Mouse (Mus musculus): Measurements from ENCODE around the gene Ppp2r5c. TPM values are rescaled to one million over a fixed set of nuclear protein-coding genes. Genes with fewer than 3 reads are reported as not detected.
A peak's percentile ranks its signal among the peaks of the same experiment; 100 is the strongest.

Ppp2r5c gene
- polyA plus RNA-seq, 1 experiment from 2014 or later: 138 TPM

GRCm38 (mm10) chr12:110492436-110492835 lies 45.5 kb downstream of the Ppp2r5c start:
- 91% methylated on average over 5 of the region's 5 CpGs for WGBS
- peaks cover 9% of the 10 kb centered on the region for H3K36me3 ChIP-seq (ENCODE audit: control insufficient read depth, insufficient read depth, low read length)
- no peak overlapping the region for H3K27ac ChIP-seq (replicated peaks in 1 of 2; ENCODE audit: control insufficient read depth in 1 of 2, insufficient read depth in 1 of 2, low read depth in 2 of 2, low read length in 2 of 2)
- H3K27me3 ChIP-seq (ENCODE audit: control insufficient read depth, insufficient read depth, low read length): no peaks in the 10 kb centered on the region
- H3K9ac ChIP-seq (ENCODE audit: low read length): no peak overlapping the region
- no peak for ATAC-seq (ENCODE audit: insufficient number of reproducible peaks, insufficient read depth, low FRiP score, low read depth)
- H3K4me2 ChIP-seq (ENCODE audit: low read length): no peak overlapping the region
- H3K9me3 ChIP-seq (ENCODE audit: control insufficient read depth, low read length): no peaks in the 10 kb centered on the region
- no peak overlapping the region for H3K4me3 ChIP-seq (ENCODE audit: control insufficient read depth in 1 of 2, insufficient read depth in 1 of 2, low read depth in 1 of 2, low read length in 2 of 2)
- peaks cover 33 to 41% of the 10 kb centered on the region in 2 experiments for H3K4me1 ChIP-seq (ENCODE audit: control insufficient read depth in 2 of 2, insufficient read depth in 2 of 2, low read length in 2 of 2)

GRCm38 (mm10) chr12:110493597-110494369 lies 46.9 kb downstream of the Ppp2r5c start:
- no peaks in the 10 kb centered on the region for H3K27me3 ChIP-seq (ENCODE audit: control insufficient read depth, insufficient read depth, low read length)
- H3K4me3 ChIP-seq (ENCODE audit: control insufficient read depth in 1 of 2, insufficient read depth in 1 of 2, low read depth in 1 of 2, low read length in 2 of 2): no peak overlapping the region
- peaks cover 35 to 41% of the 10 kb centered on the region in 2 experiments for H3K4me1 ChIP-seq (ENCODE audit: control insufficient read depth in 2 of 2, insufficient read depth in 2 of 2, low read length in 2 of 2)
- ATAC-seq (ENCODE audit: insufficient number of reproducible peaks, insufficient read depth, low FRiP score, low read depth): no peak
- no peak overlapping the region for H3K27ac ChIP-seq (replicated peaks in 1 of 2; ENCODE audit: control insufficient read depth in 1 of 2, insufficient read depth in 1 of 2, low read depth in 2 of 2, low read length in 2 of 2)
- H3K9ac ChIP-seq (ENCODE audit: low read length): no peak overlapping the region
- 90% methylated on average over 13 of the region's 13 CpGs for WGBS
- H3K4me2 ChIP-seq (ENCODE audit: low read length): no peak overlapping the region
- peaks cover 9% of the 10 kb centered on the region for H3K36me3 ChIP-seq (ENCODE audit: control insufficient read depth, insufficient read depth, low read length)
- no peaks in the 10 kb centered on the region for H3K9me3 ChIP-seq (ENCODE audit: control insufficient read depth, low read length)

- Histone ChIP-seq H3K4me3 (ENCODE audit: control insufficient read depth in 1 of 2, insufficient read depth in 1 of 2, low read depth in 1 of 2, low read length in 2 of 2) (no peak overlapping the region), H3K36me3 (ENCODE audit: control insufficient read depth, insufficient read depth, low read length) (peaks cover 9% of the 10 kb centered on the region; the same call in 1 of the 2 replicates), H3K27me3 (ENCODE audit: control insufficient read depth, insufficient read depth, low read length) (no peaks in the 10 kb centered on the region), H3K4me2 (ENCODE audit: low read length) (no peak overlapping the region), H3K9ac (ENCODE audit: low read length) (no peak overlapping the region), H3K9me3 (ENCODE audit: control insufficient read depth, low read length) (no peaks in the 10 kb centered on the region), H3K4me1 (ENCODE audit: control insufficient read depth in 2 of 2, insufficient read depth in 2 of 2, low read length in 2 of 2) (peaks cover 38 to 46% of the 10 kb centered on the region in 2 experiments), H3K27ac (replicated peaks in 1 of 2; ENCODE audit: control insufficient read depth in 1 of 2, insufficient read depth in 1 of 2, low read depth in 2 of 2, low read length in 2 of 2) (0 out of 4 replicates have a peak overlapping the region, but pooled peaks of 1 of the 2 experiments have one; percentile 24)
- WGBS: 49% methylated on average over 2 of the region's 2 CpGs
- ATAC-seq (ENCODE audit: insufficient number of reproducible peaks, insufficient read depth, low FRiP score, low read depth): no peak
These were observed 47.9 kb downstream of the Ppp2r5c start for GRCm38 (mm10) chr12:110494846-110495245.

- peaks cover 40 to 51% of the 10 kb centered on the region in 2 experiments for H3K4me1 ChIP-seq (ENCODE audit: control insufficient read depth in 2 of 2, insufficient read depth in 2 of 2, low read length in 2 of 2)
- H3K9ac ChIP-seq (ENCODE audit: low read length): no peak overlapping the region
- H3K36me3 ChIP-seq (ENCODE audit: control insufficient read depth, insufficient read depth, low read length): peaks cover 8% of the 10 kb centered on the region; the same call in 1 of the 2 replicates
- no peak overlapping the region for H3K4me2 ChIP-seq (ENCODE audit: low read length)
- 94% methylated on average over 8 of the region's 8 CpGs for WGBS
- no peak for ATAC-seq (ENCODE audit: insufficient number of reproducible peaks, insufficient read depth, low FRiP score, low read depth)
- no peaks in the 10 kb centered on the region for H3K27me3 ChIP-seq (ENCODE audit: control insufficient read depth, insufficient read depth, low read length)
- no peak overlapping the region for H3K4me3 ChIP-seq (ENCODE audit: control insufficient read depth in 1 of 2, insufficient read depth in 1 of 2, low read depth in 1 of 2, low read length in 2 of 2)
- H3K27ac ChIP-seq (replicated peaks in 1 of 2; ENCODE audit: control insufficient read depth in 1 of 2, insufficient read depth in 1 of 2, low read depth in 2 of 2, low read length in 2 of 2): 0 out of 4 replicates have a peak overlapping the region, but pooled peaks of 1 of the 2 experiments have one; percentile 24
- H3K9me3 ChIP-seq (ENCODE audit: control insufficient read depth, low read length): no peaks in the 10 kb centered on the region
These were observed 48.3 kb downstream of the Ppp2r5c start for GRCm38 (mm10) chr12:110495260-110495659.

DNA sequence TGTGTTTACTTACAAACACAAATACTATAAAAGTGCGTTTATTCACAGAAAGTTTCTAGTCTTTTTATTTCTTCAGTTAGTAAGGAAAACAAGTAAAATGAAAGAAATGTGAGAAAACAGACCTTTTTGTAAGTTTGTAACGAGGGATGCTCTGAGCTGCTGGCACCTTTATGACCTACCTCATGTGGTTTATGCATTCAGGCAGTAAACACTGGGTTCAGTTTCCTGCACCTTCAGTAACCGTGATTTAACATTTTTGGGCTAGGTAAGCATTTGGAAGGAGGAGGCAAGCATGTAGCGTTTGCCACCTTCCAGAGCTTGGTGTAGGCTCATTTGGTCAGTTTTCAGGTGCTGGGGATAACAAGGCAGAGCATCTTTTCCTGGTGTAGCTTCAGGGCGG lies 49.1 kb downstream of the Ppp2r5c start:
- WGBS: 50% methylated on average over 5 of the region's 5 CpGs
- no peak for ATAC-seq (ENCODE audit: insufficient number of reproducible peaks, insufficient read depth, low FRiP score, low read depth)
- Histone ChIP-seq H3K9ac (ENCODE audit: low read length) (no peak overlapping the region), H3K27me3 (ENCODE audit: control insufficient read depth, insufficient read depth, low read length) (no peaks in the 10 kb centered on the region), H3K4me2 (ENCODE audit: low read length) (peak overlapping the region; percentile 3; the same call in 1 of the 2 replicates), H3K36me3 (ENCODE audit: control insufficient read depth, insufficient read depth, low read length) (0 out of 2 replicates have a peak, but pooled peaks cover 4% of the 10 kb centered on the region), H3K27ac (replicated peaks in 1 of 2; ENCODE audit: control insufficient read depth in 1 of 2, insufficient read depth in 1 of 2, low read depth in 2 of 2, low read length in 2 of 2) (peak overlapping the region; percentile 56 to 65), H3K9me3 (ENCODE audit: control insufficient read depth, low read length) (no peaks in the 10 kb centered on the region), H3K4me3 (ENCODE audit: control insufficient read depth in 1 of 2, insufficient read depth in 1 of 2, low read depth in 1 of 2, low read length in 2 of 2) (no peak overlapping the region), H3K4me1 (ENCODE audit: control insufficient read depth in 2 of 2, insufficient read depth in 2 of 2, low read length in 2 of 2) (peaks cover 40 to 53% of the 10 kb centered on the region in 2 experiments)

DNA sequence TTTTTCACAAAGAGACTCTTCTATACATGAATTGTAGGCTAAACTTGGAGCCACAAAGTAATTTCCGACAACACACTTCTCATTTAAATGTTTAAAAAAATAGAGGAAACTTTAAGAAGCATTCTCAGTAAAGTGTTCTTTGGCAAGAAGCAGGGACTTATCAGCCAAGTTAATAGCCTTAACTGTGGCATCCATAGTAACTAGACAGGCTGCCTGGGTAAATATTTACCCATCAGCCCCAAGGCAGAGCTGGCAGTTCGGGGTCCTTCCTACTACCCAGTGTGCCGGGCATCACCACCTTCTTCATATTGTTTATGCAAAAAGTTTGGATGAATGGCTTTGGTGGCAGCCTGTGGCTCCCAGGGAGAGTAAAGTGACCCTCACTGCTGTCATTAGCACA lies 50.1 kb downstream of the Ppp2r5c start:
- H3K36me3 ChIP-seq (ENCODE audit: control insufficient read depth, insufficient read depth, low read length): 0 out of 2 replicates have a peak, but pooled peaks cover 4% of the 10 kb centered on the region
- peaks cover 45 to 61% of the 10 kb centered on the region in 2 experiments for H3K4me1 ChIP-seq (ENCODE audit: control insufficient read depth in 2 of 2, insufficient read depth in 2 of 2, low read length in 2 of 2)
- no peak overlapping the region for H3K4me3 ChIP-seq (ENCODE audit: control insufficient read depth in 1 of 2, insufficient read depth in 1 of 2, low read depth in 1 of 2, low read length in 2 of 2)
- no peak for ATAC-seq (ENCODE audit: insufficient number of reproducible peaks, insufficient read depth, low FRiP score, low read depth)
- H3K9me3 ChIP-seq (ENCODE audit: control insufficient read depth, low read length): no peaks in the 10 kb centered on the region
- peak overlapping the region; percentile 34; the same call in 1 of the 2 replicates for H3K9ac ChIP-seq (ENCODE audit: low read length)
- peak overlapping the region; percentile 29 to 76 for H3K27ac ChIP-seq (replicated peaks in 1 of 2; ENCODE audit: control insufficient read depth in 1 of 2, insufficient read depth in 1 of 2, low read depth in 2 of 2, low read length in 2 of 2)
- H3K27me3 ChIP-seq (ENCODE audit: control insufficient read depth, insufficient read depth, low read length): no peaks in the 10 kb centered on the region
- WGBS: 33% methylated on average over 3 of the region's 3 CpGs
- 0 out of 2 replicates have a peak overlapping the region, but pooled peaks have one; percentile 5 for H3K4me2 ChIP-seq (ENCODE audit: low read length)

DNA sequence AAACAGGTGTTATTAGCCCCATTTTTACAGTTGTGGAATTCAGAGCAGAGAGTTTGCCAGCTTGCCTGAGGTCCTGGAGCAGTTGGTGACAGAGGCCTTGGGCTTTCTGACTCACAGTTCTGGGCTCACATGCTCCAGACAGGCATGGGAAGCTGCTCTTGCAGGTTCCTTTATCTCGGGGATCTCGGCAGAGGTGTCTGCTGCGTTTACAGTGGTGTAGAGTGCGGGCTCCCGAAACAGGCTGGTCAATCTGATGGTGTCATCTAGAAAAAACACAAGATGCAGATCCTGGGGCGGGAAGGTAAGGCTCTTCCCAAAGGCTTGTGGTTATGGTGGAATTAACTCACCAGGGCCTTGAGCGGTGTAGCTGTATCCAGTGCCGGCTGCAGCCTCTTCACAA lies 50.6 kb downstream of the Ppp2r5c start:
- Histone ChIP-seq H3K4me1 (ENCODE audit: control insufficient read depth in 2 of 2, insufficient read depth in 2 of 2, low read length in 2 of 2) (peaks cover 49 to 66% of the 10 kb centered on the region in 2 experiments), H3K27me3 (ENCODE audit: control insufficient read depth, insufficient read depth, low read length) (no peaks in the 10 kb centered on the region), H3K36me3 (ENCODE audit: control insufficient read depth, insufficient read depth, low read length) (0 out of 2 replicates have a peak, but pooled peaks cover 4% of the 10 kb centered on the region), H3K9me3 (ENCODE audit: control insufficient read depth, low read length) (no peaks in the 10 kb centered on the region), H3K4me3 (ENCODE audit: control insufficient read depth in 1 of 2, insufficient read depth in 1 of 2, low read depth in 1 of 2, low read length in 2 of 2) (no peak overlapping the region), H3K9ac (ENCODE audit: low read length) (peak overlapping the region; percentile 34; the same call in 1 of the 2 replicates), H3K27ac (replicated peaks in 1 of 2; ENCODE audit: control insufficient read depth in 1 of 2, insufficient read depth in 1 of 2, low read depth in 2 of 2, low read length in 2 of 2) (peak overlapping the region; percentile 29 to 76), H3K4me2 (ENCODE audit: low read length) (no peak overlapping the region)
- no peak for ATAC-seq (ENCODE audit: insufficient number of reproducible peaks, insufficient read depth, low FRiP score, low read depth)
- WGBS: 45% methylated on average over 8 of the region's 8 CpGs

Data from heart, embryonic 14.5 days (tissue).